Mouse (Mus musculus) cortical plate, adult 2 months (tissue): ENCODE results near the gene Slc41a2. TPM values are rescaled to one million over a fixed set of nuclear protein-coding genes. Genes with fewer than 3 reads are reported as not detected.

Experiments
- H3K27ac ChIP-seq: fragments of 200-500 bp; 2 replicates; pipeline ENCODE4 v1.5.1; 2012; ENCODE audit warnings: low read length, control low read depth, inconsistent platforms; ENCODE audit not compliant: insufficient read depth
- H3K4me1 ChIP-seq: fragments of 200-500 bp; 2 replicates; pipeline ENCODE4 v1.6.1; 2011; ENCODE audit warnings: low read length; ENCODE audit not compliant: control insufficient read depth, insufficient read depth
- H3K4me3 ChIP-seq: fragments of 200-500 bp; 2 replicates; pipeline ENCODE4 v1.5.1; 2011; ENCODE audit warnings: mild to moderate bottlenecking, low read length, control low read depth; ENCODE audit not compliant: insufficient read depth
- CTCF ChIP-seq: fragments of 200-500 bp; IDR thresholded peaks from 2 replicates; pipeline ENCODE4 v1.5.1; 2011; ENCODE audit warnings: mild to moderate bottlenecking, control low read depth, low read length; ENCODE audit not compliant: insufficient read depth; ENCODE audit errors: extremely low read depth
- POLR2A ChIP-seq: fragments of 200-500 bp; IDR thresholded peaks from 2 replicates; pipeline ENCODE4 v1.6.1; 2011; ENCODE audit warnings: mild to moderate bottlenecking, low read length, control low read depth; ENCODE audit not compliant: insufficient read depth; ENCODE audit errors: extremely low read depth
- polyA plus RNA-seq: library from polyadenylated mRNA; depleted of rRNA; stranded (reverse); fragments of >200 nt; gene quantifications from 2 replicates; pipeline ENCODE4 v1.2.3, GENCODE M21; 2012

Gene Slc41a2
- polyA plus RNA-seq, 1 experiment: 11.1 TPM

- H3K4me3 ChIP-seq: no peak overlapping the region
- no peak for TF ChIP-seq CTCF
- TF ChIP-seq POLR2A: no peak
- H3K4me1 ChIP-seq: peaks cover 10% of the 10 kb centered on the region
- H3K27ac ChIP-seq: no peak overlapping the region
Observed at GRCm38 (mm10) chr10:83320396-83320795, 17.3 kb downstream of the Slc41a2 start.

GRCm38 (mm10) chr10:83313033-83313432, 24.6 kb downstream of the Slc41a2 start:
- no peak overlapping the region for H3K4me3 ChIP-seq
- H3K27ac ChIP-seq: no peak overlapping the region
- H3K4me1 ChIP-seq: no peaks in the 10 kb centered on the region
- TF ChIP-seq POLR2A: no peak
- no peak for TF ChIP-seq CTCF

GRCm38 (mm10) chr10:83310356-83310755, 27.3 kb downstream of the Slc41a2 start:
- H3K4me1 ChIP-seq: no peaks in the 10 kb centered on the region
- no peak overlapping the region for H3K27ac ChIP-seq
- H3K4me3 ChIP-seq: no peak overlapping the region
- TF ChIP-seq POLR2A (no peak), CTCF (no peak)

GRCm38 (mm10) chr10:83301687-83302086, 36.0 kb downstream of the Slc41a2 start:
- no peak overlapping the region for H3K27ac ChIP-seq
- H3K4me1 ChIP-seq: no peaks in the 10 kb centered on the region
- no peak for TF ChIP-seq CTCF
- no peak for TF ChIP-seq POLR2A
- H3K4me3 ChIP-seq: no peak overlapping the region

GRCm38 (mm10) chr10:83301054-83301453, 36.6 kb downstream of the Slc41a2 start:
- H3K27ac ChIP-seq: no peak overlapping the region
- H3K4me1 ChIP-seq: no peaks in the 10 kb centered on the region

GRCm38 (mm10) chr10:83297017-83297416, 40.7 kb downstream of the Slc41a2 start:
- H3K4me1 ChIP-seq: no peaks in the 10 kb centered on the region
- TF ChIP-seq CTCF: no peak
- no peak overlapping the region for H3K27ac ChIP-seq
- H3K4me3 ChIP-seq: no peak overlapping the region

More at GRCm38 (mm10) chr10:83301054-83301453, 36.6 kb downstream of the Slc41a2 start:
- no peak overlapping the region for H3K4me3 ChIP-seq
- TF ChIP-seq POLR2A: no peak
- no peak for TF ChIP-seq CTCF

GRCm38 (mm10) chr10:83294746-83295145, 42.9 kb downstream of the Slc41a2 start:
- TF ChIP-seq POLR2A (no peak), CTCF (peak; percentile 64)
- Histone ChIP-seq H3K4me1 (no peaks in the 10 kb centered on the region), H3K4me3 (no peak overlapping the region), H3K27ac (no peak overlapping the region)

- H3K4me1 ChIP-seq: no peaks in the 10 kb centered on the region
- no peak overlapping the region for H3K27ac ChIP-seq
- no peak overlapping the region for H3K4me3 ChIP-seq
- TF ChIP-seq POLR2A: no peak
Observed at GRCm38 (mm10) chr10:83293352-83293751, 44.3 kb downstream of the Slc41a2 start.

- no peaks in the 10 kb centered on the region for H3K4me1 ChIP-seq
Observed at GRCm38 (mm10) chr10:83291731-83292130, 46.0 kb downstream of the Slc41a2 start.

GRCm38 (mm10) chr10:83287828-83288227, 49.9 kb downstream of the Slc41a2 start:
- no peaks in the 10 kb centered on the region; the same call in 1 of the 2 replicates for H3K4me1 ChIP-seq
- H3K4me3 ChIP-seq: no peak overlapping the region
- H3K27ac ChIP-seq: no peak overlapping the region
- TF ChIP-seq CTCF (peak; percentile 26), POLR2A (no peak)

More at GRCm38 (mm10) chr10:83291731-83292130, 46.0 kb downstream of the Slc41a2 start:
- H3K4me3 ChIP-seq: no peak overlapping the region
- no peak overlapping the region for H3K27ac ChIP-seq
- TF ChIP-seq CTCF (no peak), POLR2A (no peak)
